Mouse (Mus musculus) layer of hippocampus, postnatal 14 days (tissue): ENCODE data around the gene Glt28d2. TPM values are rescaled to one million over a fixed set of nuclear protein-coding genes. Genes with fewer than 3 reads are reported as not detected.
"Not testable (repeated sequence)": the region's sequence is repeated elsewhere in the genome, so short reads cannot be mapped to it uniquely, and the experiment has no call there.

ENCODE experiments used
- DNase-seq, 2 experiments: peaks; one replicate each; pipeline ENCODE4 v3.0.0; 2021 to 2022; ENCODE audit warnings: low spot score in 2 of 2, mixed read lengths in 1 of 2
- long read RNA-seq, 2 experiments: library from polyadenylated mRNA; stranded (forward); transcript quantifications; one replicate each; pipeline ENCODE4 v2.0.0; 2021
- total RNA-seq, 2 experiments: library from RNA; stranded (reverse); gene quantifications; 2 replicates each; pipeline ENCODE4 v1.2.3; 2021

Gene Glt28d2
- total RNA-seq = under 1 TPM; 0.29 to 0.48 TPM
- long read RNA-seq, experiment 1, partial matches to known transcripts = 0 of 1 reads
- long read RNA-seq, experiment 1, other reads (novel, unspliced or antisense) = 0 of 1 reads
- long read RNA-seq, experiment 2, partial matches to known transcripts = 0 of 1 reads
- long read RNA-seq, experiment 2, other reads (novel, unspliced or antisense) = 0 of 1 reads

GRCm38 (mm10) chr3:85887239-85887827 is at the start of gene Glt28d2, which contains the start of gene Gm37240:
Glt28d2 (minus strand) TSS chr3:85887516.
Gm37240 (minus strand) TSS chr3:85887518.
- DNase-seq = peak; percentile 21 to 36

DNA sequence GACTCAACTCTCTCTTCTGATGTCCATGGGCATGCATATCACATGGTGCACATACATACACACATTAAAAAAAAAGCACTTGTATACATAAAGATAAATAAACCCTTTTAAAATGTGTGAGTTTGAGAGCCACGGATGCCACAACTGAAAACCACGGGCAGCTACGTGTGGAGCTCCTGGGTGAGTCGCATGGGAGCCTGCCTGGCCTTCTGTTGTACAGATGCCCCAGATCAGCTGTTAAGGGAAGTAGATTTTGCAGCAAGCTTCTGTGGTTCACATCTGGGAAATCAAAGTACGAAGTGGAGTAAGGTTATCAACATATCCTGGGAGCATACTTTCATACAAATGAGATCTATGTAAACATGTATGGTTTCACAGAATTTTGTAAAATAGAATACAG is 46.3 kb upstream of the Glt28d2 start:
- no peak for DNase-seq

DNA sequence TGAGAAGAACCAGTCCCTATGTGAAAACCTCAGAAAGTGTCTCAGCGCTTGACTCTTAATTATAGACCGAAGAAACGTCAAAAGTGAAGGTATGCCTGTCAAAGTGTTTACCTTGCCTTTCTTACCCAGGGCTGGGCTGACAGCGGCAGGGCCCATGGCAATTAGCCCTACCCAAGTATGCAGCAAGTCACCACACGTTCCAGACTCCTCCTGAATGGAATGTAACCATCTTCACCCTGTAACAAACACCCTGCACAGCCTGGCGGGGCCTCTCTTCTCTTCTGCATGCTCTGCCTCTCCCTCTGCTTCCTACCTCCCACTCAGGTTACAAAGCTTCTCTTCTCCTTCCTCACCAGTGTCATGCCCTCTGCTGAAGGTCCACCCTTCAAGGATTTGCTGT is 44.5 kb upstream of the Glt28d2 start:
- no peak for DNase-seq

- no peak for DNase-seq
Observed at GRCm38 (mm10) chr3:85930671-85931255, 43.4 kb upstream of the Glt28d2 start.

- DNase-seq = no peak
Observed at GRCm38 (mm10) chr3:85929711-85930110, 42.4 kb upstream of the Glt28d2 start.

DNA sequence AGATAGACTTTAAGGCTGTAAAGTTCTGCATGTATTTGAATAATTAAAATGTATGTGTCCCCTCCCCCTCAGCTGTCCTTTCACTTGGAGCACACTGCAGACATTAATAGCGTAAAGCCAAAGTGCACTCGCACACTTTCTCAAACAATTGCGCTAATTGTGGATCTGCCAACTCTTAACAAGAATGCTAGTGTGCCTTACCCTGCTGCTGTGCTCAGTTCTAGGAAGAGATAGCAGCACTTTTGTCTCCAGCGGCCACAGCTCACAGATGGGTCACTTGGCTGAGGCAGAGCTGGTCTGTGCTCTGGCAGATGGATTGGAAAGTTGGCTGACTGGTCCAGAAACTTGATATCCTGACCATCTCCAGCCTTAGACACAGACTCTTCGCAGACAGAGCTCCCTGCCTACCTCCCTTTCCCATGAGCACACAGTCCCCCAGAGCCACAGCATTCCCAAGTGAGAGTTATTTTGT is 40.9 kb upstream of the Glt28d2 start:
- DNase-seq = peak in 1 of 2 experiments; percentile 67

- no peak for DNase-seq
Observed at GRCm38 (mm10) chr3:85927296-85927695, 40.0 kb upstream of the Glt28d2 start.

DNA sequence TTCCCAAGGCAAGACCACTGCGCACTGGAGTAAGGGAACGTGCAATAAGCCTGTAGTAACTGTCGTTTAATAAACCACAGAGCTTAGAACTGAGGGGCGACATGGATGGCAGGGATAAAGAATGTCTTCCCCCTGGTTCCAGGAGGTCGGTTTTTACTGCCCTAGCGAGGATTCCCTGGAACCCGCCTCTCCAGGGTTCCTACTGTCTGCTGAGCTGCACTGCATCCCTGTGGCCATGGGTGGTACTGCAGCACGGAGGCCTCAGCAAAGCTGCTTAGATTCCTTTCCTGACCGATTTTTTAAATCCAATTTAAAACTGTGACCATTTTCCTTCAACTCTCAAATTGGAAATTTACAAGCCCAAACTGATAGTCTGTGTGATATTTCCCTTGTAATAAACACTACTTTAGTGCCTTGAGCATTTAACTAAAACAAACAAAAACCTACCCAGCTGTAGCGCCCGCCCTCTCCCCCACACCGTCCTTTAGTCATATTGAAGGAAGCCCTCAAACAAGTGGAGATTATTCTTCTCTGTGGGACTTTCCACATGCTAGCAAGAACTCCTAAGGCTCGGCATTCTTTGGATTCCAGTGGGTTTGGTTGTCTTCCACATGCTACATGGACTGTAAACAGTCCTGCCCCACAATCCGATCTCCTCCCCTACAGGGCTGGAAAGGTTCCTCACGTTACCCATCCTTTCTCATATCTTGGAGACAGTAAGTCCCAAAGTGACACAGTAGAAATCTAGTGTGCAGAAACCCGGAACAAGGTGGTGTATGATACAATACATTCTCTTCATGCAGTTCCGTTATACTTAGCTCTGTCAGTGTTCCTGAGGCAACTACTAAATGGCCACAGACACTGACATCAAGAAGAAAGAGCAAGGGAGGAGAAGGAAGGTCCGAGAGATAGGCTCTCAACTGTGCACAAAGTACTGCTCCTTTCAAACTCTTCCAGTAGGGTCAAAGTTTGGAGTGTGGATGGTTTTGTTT is 36.9 kb upstream of the Glt28d2 start:
- DNase-seq = peak; percentile 83

- no peak for DNase-seq
Observed at GRCm38 (mm10) chr3:85923343-85923742, 36.0 kb upstream of the Glt28d2 start.

- no peak for DNase-seq
Observed at GRCm38 (mm10) chr3:85922331-85922730, 35.0 kb upstream of the Glt28d2 start.

GRCm38 (mm10) chr3:85920671-85921070 is 33.4 kb upstream of the Glt28d2 start:
- DNase-seq = not testable (repeated sequence)

- DNase-seq = peak; percentile 31 to 46
Observed at GRCm38 (mm10) chr3:85917600-85917999, 30.3 kb upstream of the Glt28d2 start.

DNA sequence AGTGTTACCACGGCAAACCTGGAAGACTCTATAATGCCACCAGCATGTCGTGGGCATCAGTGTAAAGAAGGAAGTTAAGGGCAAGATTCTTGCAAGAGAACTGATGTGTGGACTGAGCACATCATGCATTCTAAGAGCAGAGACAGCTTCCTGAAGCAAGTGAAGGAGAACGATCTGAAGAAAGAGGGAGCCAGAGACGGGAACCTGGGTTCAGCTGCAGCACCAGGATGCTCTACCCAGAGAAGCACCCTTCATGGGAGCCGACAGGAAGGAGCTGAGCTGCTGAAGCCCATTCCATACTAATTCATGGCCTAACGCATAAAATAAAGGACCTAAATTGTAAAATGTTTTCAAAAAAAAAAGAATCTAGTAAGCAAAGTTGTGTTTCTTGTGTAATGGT is 27.5 kb upstream of the Glt28d2 start:
- DNase-seq = no peak

- no peak for DNase-seq
Observed at GRCm38 (mm10) chr3:85907136-85907535, 19.8 kb upstream of the Glt28d2 start.

GRCm38 (mm10) chr3:85904371-85904770 is 17.1 kb upstream of the Glt28d2 start:
- DNase-seq = no peak

DNA sequence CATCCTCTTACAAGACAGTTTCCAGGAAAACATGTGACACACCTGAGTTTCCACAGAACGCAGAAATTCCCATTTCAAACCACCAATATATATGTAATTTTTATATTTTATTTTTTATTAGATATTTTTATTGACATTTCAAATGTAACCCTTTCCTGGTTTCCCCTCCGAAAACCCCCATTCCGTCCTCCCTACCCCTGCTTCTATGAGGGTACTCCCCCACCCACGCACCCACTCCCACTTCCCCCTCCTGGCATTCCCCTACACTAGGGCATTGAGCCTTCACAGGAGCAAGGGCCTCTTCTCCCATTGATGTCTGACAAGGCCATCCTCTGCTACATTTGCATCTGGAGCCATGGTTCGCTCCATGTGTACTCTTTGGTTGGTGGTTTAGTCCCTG is 7.7 kb upstream of the Glt28d2 start:
- no peak for DNase-seq

DNA sequence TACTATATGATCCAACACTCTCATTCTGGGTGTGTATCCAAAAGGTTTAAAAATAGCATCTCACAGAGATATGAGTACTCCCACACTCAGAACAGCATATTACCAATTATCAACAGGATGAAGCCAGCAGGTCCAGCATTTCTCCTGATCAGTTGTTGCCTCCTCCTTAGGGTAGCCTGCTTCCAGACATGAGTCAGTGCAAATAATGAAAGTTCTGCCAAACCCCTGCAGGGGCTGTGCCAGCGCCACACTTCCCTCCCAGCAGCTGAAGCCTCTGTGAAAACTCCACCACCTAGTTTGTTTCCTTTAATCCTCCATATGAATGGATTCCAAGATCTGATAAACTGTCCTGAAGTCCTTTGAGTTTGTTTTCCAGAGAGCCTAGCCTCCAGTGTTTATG is 4.3 kb upstream of the Glt28d2 start:
- DNase-seq = no peak

GRCm38 (mm10) chr3:85888221-85888671 is 930 bp upstream of the Glt28d2 start:
- no peak for DNase-seq

- no peak for DNase-seq
Observed at GRCm38 (mm10) chr3:85886636-85887238, 579 bp downstream of the Glt28d2 start.

DNA sequence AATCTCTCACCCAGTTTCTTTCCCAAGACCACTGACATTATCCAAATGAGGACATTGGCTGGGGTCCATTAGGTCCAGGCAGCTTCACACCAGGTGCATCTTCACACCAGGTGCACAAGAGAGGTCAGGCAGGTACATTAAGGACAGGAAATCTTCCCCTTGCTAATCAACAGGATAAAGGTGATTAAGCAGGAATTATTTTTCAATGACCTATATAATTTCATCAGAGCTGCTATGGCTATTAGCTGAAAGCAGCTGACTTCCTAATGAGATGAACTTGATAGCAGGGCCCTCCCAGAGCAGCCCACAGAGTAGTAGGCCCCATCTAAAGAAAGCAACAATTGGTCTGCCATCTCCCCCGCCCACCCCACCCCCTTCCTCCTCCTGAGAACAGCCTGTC is 1.4 kb downstream of the Glt28d2 start:
- no peak for DNase-seq

GRCm38 (mm10) chr3:85880687-85881086 is 6.6 kb downstream of the Glt28d2 start:
- no peak for DNase-seq
